Mouse (Mus musculus): Measurements from ENCODE around the gene Nudc.

Gene Nudc

GRCm38 (mm10) chr4:133545272-133546231, at the start of gene Nudc:
Nudc (minus strand) TSS chr4:133545996.
- peak; percentile 86 to 95 for DNase-seq (ENCODE audit: low spot score in 2 of 2)

- DNase-seq (ENCODE audit: low spot score in 2 of 2) = no peak
Measured at GRCm38 (mm10) chr4:133595538-133595937, 49.7 kb upstream of the Nudc start.

GRCm38 (mm10) chr4:133592570-133592969, 46.8 kb upstream of the Nudc start:
- peak; percentile 60 to 74 for DNase-seq (ENCODE audit: low spot score in 2 of 2)

GRCm38 (mm10) chr4:133584059-133584951, 38.5 kb upstream of the Nudc start, which contains the start of gene Gpn2:
Gpn2 (plus strand) TSS chr4:133584362.
- peak; percentile 62 to 89 for DNase-seq (ENCODE audit: low spot score in 2 of 2)

GRCm38 (mm10) chr4:133583690-133584058, 37.9 kb upstream of the Nudc start:
- DNase-seq (ENCODE audit: low spot score in 2 of 2) = no peak

- DNase-seq (ENCODE audit: low spot score in 2 of 2) = no peak
Measured at GRCm38 (mm10) chr4:133577983-133578382, 32.2 kb upstream of the Nudc start.

- DNase-seq (ENCODE audit: low spot score in 2 of 2) = no peak
Measured at GRCm38 (mm10) chr4:133574843-133575202, 29.0 kb upstream of the Nudc start.

- DNase-seq (ENCODE audit: low spot score in 2 of 2) = peak; percentile 88 to 95
Measured at GRCm38 (mm10) chr4:133574070-133574842, 28.5 kb upstream of the Nudc start, which contains the start of gene Gpatch3. Gpatch3 (plus strand) TSS chr4:133574745.

- no peak for DNase-seq (ENCODE audit: low spot score in 2 of 2)
Measured at GRCm38 (mm10) chr4:133570066-133570466, 24.3 kb upstream of the Nudc start.

GRCm38 (mm10) chr4:133569291-133570065, 23.7 kb upstream of the Nudc start:
- no peak for DNase-seq (ENCODE audit: low spot score in 2 of 2)

GRCm38 (mm10) chr4:133567251-133567650, 21.5 kb upstream of the Nudc start:
- no peak for DNase-seq (ENCODE audit: low spot score in 2 of 2)

GRCm38 (mm10) chr4:133563123-133563571, 17.4 kb upstream of the Nudc start:
- DNase-seq (ENCODE audit: low spot score in 2 of 2) = no peak

- no peak for DNase-seq (ENCODE audit: low spot score in 2 of 2)
Measured at GRCm38 (mm10) chr4:133561622-133562021, 15.8 kb upstream of the Nudc start.

- no peak for DNase-seq (ENCODE audit: low spot score in 2 of 2)
Measured at GRCm38 (mm10) chr4:133559846-133560245, 14.1 kb upstream of the Nudc start.

GRCm38 (mm10) chr4:133557041-133557717, 11.4 kb upstream of the Nudc start:
- no peak for DNase-seq (ENCODE audit: low spot score in 2 of 2)

GRCm38 (mm10) chr4:133553448-133554330, 7.9 kb upstream of the Nudc start:
- no peak for DNase-seq (ENCODE audit: low spot score in 2 of 2)

GRCm38 (mm10) chr4:133552768-133553447, 7.1 kb upstream of the Nudc start, which contains the start of gene Nr0b2:
Nr0b2 (plus strand) TSS chr4:133553376.
- peak in 1 of 2 experiments; percentile 52 for DNase-seq (ENCODE audit: low spot score in 2 of 2)

- no peak for DNase-seq (ENCODE audit: low spot score in 2 of 2)
Measured at GRCm38 (mm10) chr4:133552029-133552428, 6.2 kb upstream of the Nudc start.
